Mouse (Mus musculus) heart, postnatal 36 days (tissue): ENCODE measurements around the gene Mad1l1. TPM values are rescaled to one million over a fixed set of nuclear protein-coding genes. Genes with fewer than 3 reads are reported as not detected.

Experiments used
- DNase-seq, 2 experiments: peaks; one replicate each; pipeline ENCODE4 v3.0.0; 2021 to 2022
- intact Hi-C: fragments of 180-260 bp; cut with DNase I; formaldehyde crosslinking; loops from one replicate; pipeline ENCODE4 v1.15.1; 2025
- total RNA-seq, 2 experiments: library from RNA; stranded (reverse); gene quantifications; 2 replicates each; pipeline ENCODE4 v1.2.3; 2021

The Mad1l1 gene
- total RNA-seq, 2 experiments from 2014 or later, result 9.6 to 10.6 TPM

DNA sequence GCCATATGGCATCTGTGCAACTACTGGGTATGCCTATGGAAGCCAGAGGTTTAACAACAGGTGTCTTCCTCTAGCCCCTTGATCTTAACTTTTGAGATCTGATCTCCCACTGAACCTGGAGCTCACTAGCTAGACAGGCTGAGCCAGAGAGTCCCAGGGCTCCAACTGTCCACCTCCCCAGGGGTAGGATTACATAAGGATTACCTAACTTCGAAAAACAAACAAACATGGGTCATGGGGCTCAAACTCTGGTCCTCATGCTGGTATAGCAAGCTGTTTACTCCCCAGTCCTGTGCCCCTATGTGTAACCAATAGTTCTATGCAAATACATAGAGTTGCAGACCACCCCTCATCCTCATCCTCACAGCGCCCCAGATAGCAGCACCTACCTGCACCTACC lies 208.1 kb downstream of the Mad1l1 start:
- no peak for DNase-seq
- intact Hi-C loops, result no loop called here

DNA sequence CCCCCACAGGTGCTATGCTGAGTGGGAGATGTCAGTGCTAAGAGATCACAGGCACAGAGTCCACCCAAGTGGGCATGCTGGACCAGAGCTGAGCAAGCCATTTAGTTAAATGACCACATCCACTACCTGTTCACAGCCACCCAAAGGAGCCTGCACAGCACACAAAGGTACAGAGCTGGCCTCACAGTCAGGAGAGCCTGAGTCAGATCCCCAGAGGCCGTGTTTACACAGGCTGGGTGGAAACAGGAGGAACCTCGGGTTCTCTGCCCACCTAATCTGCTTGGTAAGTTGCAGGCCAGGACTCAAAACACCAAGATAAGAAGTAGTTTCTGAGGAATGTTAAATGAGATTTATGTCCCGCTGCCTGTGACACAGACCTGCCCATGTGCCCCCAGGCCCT lies 211.3 kb downstream of the Mad1l1 start:
- DNase-seq, result no peak
- intact Hi-C loops, result no loop called here

DNA sequence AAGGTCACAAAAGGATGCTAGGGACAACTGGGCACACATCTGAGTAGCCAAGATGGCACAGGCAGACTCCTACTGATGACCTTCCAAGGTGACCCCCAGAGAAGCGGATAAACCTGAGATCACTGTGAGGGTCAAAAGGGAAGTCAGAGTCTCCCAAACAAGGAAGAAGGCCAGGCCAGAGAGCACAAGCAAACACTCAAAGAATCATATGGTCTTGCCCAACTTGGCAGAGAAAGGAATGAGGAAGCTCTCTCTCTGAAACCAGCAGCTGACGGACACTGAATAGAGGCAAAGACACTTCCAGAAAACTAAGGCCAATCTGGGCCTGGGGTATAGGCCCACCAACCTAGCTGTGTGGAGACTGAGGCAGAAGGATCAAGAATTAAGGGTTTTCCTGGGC lies 213.4 kb downstream of the Mad1l1 start:
- DNase-seq, result no peak
- intact Hi-C loops, result no loop called here

DNA sequence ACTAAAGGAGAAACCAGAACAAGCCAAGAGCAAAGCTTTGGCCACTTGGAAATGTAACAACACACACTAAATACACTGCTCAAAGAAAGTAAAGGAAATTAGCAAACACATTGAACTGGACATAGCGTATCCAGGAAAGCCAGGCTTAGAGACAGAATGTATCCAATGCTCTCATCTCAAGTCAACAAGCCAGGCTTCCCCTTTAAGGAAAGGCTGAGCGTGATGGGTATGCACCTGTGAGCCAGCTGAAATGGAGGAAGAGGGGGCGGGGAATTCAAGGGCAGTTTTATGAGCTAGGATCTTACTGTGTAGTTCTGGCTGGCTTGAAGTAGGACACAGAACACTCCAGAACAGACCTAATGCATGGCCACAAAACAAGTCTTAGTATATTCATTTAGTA lies 215.3 kb downstream of the Mad1l1 start:
- intact Hi-C loops, result no loop called here
- no peak for DNase-seq

DNA sequence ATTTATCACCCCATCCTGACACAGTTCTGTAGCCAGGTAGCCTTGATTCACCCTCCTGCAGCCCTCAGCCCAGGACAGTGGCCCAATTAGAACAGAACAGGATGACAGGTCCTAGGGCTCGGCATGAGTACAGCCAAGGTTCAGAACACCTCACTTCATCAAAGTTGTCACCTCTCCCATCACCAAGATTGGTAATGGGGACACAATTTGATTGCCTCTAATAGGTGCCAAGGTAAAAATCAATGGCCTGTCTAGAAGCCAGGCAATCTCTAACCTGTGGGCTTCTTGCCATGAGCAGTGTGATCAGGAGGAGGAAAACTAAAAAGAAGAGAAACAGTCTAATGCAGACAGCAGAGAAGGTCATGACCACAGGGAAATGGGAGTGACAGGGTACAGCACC lies 216.5 kb downstream of the Mad1l1 start:
- intact Hi-C loops, result no loop called here
- no peak for DNase-seq

DNA sequence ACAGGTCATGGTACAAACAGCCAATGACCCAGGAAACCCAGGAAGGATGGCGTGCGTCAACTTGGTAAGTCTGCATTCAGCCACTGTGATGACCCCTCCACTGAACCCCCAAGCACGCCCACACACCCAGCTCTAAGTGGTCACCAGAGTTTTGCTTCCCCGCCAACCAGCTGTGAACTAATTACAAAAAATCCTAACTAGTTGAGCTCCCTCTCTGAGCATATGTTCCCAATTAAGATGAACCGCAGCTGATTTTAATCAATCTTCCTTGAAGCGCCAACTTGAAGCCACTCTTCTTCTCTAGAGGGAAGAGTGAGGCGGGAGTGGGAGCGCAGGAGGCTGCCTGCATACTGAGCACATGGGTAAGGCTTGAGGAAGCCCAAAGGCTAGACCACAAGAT lies 218.6 kb downstream of the Mad1l1 start:
- DNase-seq, result no peak
- intact Hi-C loops, result no loop called here

DNA sequence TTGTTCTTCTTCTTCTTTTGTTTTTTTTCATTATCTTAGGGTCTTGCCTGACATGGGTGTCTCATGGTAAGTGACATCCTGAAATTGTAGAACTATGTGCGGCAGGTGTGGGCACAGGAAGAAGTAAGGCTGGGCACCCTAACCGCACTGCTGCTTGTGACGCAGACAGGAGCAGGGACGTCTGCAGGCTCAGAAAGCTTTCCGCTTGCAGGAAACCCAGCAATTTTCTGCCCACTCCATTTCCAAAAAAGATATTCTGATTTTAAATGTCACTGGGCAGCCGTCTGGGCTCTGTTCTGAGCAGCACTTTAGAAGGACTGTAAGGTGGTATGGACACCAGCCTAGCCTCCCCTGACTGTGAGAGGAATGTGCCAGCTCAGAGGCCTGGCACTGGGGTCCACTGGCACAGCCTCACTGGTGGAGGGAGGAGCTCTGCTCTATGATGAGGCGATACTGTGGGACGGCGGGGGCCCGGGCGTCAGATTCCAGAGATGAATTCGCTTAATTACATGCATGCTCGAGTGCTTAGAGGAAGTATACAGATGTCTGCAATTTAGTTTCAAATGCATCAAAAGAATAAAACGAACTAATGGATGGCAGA lies 219.8 kb downstream of the Mad1l1 start:
- intact Hi-C loops, result no loop called here
- DNase-seq, result no peak

DNA sequence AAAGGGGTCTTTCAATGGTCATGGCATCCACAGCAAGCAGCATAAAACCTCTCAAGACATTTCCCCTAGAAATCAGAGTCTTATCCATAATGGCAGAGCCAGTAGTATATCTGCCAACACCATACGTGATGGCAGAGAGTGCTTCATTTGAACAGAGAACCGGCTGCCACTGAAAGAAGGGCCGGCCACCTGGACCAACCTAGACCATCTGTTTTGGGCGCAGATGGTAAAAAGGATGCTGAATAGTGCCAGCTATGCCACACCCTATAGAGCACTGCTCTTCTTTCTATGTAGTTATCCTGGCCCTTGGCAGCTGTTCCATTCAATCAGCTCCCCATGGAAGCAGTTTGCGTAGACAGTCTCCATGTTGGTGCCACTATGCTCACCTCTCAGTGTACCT lies 222.6 kb downstream of the Mad1l1 start:
- intact Hi-C loops, result no loop called here
- no peak for DNase-seq

DNA sequence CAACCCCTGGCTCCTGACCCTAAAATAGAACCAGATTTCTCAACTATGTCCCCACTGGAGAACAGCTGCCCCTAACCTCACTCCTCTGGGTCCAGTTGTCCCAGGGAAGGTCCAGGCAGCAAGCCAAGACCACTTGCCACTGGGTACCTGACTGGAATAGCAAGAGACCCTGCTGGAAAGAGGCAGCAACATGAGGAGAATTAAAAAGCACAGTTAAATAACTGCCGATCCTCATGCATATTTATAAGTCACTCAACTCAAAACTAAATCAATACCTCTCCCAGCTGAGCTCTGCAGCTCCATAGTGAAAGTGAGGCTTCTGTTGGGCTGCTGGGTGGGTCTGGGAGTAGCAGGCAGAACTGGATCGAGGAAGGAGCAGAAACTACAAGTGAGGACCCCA lies 226.1 kb downstream of the Mad1l1 start:
- intact Hi-C loops, result no loop called here

DNA sequence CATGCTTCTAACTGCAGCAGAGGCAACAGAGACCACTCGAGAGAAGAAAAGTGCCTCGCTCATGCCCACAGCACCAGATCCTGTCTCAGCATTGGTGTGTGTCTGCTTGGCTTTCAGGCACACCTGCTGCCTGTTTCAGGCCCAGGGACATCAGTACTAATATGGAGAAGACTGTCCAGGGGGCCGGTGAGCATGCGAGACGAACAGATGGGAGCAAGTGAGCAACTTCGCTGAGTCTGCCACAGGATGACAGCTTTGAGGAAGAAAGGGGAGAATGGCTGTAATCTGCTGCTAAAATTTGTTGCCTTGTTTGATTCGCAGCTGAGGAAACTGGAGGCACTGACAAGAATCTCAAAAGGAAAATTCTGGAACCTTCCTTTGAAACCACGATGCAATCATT lies 227.9 kb downstream of the Mad1l1 start:
- no peak for DNase-seq
- intact Hi-C loops, result no loop called here

More for the DNA sequence above, 226.1 kb downstream of the Mad1l1 start:
- no peak for DNase-seq

DNA sequence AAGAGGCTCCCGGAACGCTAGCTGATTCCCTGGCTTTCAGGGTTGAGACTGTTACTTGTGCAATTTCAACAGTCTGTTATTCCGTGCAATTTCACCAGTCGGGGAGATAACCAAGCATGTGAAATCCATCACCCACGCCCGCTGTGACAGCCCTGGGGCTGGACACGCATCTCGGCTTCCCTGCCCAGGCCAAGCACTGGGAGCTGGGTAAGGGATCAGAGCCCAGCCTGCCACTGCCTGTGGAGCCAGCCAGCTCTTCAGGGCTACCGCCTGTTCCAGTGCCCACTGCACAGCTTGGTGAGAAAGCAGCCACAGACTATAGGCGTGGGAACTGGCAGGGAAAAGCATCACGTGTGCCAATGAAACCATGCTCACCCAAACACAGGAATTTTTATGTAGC lies 229.8 kb downstream of the Mad1l1 start:
- intact Hi-C loops, result no loop called here
- peak; percentile 30 to 36 for DNase-seq

DNA sequence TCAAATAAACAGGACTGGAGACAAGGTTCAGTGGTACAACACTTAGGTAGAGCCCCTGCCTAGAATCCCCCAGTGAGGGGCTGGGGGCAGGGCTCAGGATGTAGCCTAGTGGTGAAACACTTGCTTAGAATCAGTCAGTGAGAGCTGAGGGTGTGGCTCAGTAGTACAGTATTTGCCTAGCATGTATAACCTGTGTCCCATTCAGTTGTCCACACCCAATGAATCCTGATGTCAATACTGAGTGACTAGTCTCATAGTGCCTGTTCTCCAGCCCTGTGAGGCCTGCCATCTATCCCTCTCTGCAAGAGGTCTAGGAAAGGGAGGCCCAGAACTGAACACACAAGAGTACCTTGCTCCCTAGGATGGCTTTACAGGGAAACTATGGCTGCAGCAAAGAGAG lies 232.1 kb downstream of the Mad1l1 start:
- intact Hi-C loops, result no loop called here
- DNase-seq, result no peak

DNA sequence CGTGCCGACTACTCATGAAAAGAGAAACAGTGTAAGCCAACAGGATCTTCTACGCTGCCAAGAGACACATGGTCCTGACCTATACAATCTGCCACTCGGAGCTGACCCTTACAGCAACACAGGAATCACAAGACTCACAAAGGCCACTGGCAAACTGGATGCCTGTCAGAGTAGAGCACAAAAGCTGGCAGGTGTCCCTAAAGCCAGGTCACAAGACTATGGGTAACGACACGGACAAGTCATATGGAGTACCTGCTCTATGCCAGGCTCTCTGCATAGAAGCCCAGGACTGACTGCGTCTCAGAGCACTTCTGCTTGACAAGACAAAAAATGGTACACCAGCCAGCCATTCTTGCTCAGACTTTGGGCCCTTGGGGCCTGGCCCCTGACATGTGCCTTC lies 234.1 kb downstream of the Mad1l1 start:
- peak in 1 of 2 experiments; percentile 11 for DNase-seq
- intact Hi-C loops, result no loop called here

DNA sequence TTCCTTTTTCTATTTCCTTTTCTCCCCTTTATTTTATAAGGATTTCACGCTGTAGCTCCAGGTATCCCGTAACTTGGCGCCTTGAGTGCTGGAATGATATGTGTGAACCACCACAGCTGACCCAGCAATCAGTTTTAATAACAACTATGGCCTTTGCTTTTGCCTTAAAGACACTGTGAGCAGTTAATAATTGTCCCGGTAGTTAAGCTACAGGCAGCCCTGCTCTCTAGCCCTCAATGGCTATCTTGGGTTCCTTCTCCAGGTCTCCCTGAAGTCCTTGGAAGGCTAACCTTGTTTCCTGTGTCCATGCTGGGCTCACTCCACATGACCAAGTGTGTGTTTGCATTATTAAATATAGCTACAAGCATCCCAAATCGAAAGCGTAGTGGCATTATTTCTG lies 237.0 kb downstream of the Mad1l1 start:
- intact Hi-C loops, result no loop called here
- DNase-seq, result no peak

DNA sequence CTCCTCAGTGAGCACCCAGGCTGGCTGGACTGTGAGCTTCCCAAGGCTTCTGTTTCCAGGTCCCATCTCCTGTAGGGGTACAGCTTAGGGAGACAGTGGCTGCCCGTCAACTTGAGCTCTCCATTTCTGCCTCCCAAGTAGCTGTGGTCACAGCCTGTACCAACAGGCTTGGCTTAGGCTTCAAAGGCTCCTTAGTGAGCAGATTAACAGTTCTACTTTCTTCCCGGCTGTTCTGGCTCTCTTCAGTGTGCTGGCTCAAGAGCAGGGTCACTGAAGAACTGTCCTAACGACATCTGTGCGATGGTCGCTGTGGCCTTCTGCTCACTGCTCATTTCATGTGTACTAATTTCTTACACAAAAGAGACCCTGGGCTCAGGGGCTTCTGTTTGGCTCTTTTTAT lies 237.4 kb downstream of the Mad1l1 start:
- intact Hi-C loops, result no loop called here
- DNase-seq, result no peak

DNA sequence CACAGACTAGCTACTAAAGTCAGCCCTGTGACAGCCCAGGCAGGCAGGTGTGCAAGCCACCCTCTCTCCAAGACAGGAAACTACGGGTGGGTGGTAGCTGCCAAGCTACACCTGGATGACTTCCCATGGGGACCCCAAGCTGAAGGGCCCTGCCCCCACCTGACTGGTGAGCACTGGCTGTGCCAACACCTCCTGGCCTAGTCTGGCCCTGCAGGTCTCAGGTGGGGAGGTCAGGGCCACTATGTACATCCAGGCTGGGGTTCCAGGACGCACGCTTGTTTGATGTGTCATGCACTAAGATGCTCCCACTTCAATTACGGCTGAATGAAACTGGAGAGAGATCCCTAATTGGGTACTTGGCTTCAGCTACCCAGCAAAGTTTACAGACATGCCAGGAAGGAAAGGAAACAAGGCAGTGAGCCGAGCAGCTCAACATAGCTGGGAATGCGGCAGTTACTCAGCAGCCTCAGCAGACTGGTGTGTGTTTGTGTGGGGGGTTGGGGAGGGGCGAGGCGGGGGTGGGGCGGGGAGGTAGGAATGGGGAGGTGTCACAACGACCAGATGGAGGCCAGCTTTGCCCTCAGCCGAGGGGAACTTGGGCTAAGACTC lies 239.0 kb downstream of the Mad1l1 start:
- intact Hi-C loops, result no loop called here
- no peak for DNase-seq

DNA sequence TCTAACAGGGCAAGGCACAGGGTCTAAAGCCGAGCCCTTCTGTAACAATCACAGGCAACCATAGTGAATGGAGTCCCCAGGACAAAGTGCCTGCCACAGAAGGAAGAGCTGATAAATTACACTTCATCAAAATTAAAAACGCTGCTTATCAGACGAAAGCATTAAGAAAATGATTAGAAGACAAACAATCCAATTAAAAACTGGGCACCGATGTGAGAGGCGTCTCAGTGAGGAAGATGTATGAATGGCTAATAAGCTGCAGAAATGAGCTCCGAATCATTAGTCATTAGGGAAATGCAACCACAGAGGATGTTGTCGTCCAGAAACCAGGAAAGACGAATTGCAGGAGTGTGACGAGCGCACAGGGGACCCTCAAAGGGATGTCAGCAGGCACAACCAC lies 240.3 kb downstream of the Mad1l1 start:
- intact Hi-C loops, result no loop called here
- no peak for DNase-seq

DNA sequence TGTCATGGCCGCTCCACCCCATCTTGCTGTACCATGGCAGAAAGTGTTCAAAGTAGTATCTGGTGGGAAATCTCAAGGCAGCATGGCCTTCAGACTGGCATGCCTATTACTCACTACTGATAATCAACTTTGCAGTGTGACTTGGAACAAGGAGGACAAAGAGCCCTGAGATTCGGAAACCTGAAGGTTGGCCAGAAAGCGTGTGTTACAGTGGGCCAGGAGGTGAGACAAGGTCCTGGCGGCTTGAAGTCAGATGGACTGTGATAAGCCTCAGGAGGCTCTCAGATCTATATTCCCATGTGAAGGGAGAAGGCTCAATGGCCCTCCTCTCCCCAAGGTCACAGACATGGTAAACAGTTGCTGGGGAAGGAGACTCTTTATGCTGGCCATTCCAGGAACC lies 241.8 kb downstream of the Mad1l1 start:
- intact Hi-C loops, result no loop called here
- no peak for DNase-seq

DNA sequence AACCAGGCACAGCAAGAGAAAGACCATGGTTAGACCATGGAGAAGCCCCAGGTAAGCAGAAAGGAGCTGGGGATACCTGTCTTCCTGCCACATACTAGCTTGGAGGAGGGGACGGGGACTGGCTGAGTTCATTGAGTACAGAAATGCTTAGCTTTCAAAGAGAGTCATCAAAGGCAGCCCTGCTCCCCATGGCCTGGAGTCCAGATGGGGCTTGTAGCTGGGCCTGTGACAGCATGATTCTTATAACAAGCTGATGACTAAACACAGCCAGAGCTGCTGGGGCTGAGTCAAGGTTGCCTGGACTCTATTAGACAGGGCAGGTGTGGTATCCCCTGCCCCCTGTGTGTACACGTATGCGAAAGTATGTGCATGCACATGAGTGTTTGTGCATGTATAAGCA lies 242.9 kb downstream of the Mad1l1 start:
- no peak for DNase-seq
- intact Hi-C loops, result no loop called here

DNA sequence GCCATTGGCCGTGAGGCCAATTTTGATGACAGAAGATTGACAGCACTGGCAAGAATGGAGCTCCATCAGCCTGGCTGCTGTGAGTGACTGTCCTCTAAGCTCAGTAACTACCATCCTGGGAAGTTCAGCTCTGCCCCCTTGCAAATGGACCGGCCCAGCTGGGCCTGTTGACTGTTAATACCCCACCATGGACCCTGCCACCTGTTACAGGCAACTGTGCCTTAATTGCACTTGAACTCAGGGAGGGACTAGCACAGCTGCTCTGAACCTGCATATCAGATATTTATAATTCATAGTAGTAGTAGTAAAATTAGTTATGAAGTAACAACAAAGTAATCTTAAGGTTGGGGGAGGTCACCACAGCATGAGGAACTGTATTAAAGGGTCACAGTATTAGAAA lies 244.9 kb downstream of the Mad1l1 start:
- DNase-seq, result no peak

DNA sequence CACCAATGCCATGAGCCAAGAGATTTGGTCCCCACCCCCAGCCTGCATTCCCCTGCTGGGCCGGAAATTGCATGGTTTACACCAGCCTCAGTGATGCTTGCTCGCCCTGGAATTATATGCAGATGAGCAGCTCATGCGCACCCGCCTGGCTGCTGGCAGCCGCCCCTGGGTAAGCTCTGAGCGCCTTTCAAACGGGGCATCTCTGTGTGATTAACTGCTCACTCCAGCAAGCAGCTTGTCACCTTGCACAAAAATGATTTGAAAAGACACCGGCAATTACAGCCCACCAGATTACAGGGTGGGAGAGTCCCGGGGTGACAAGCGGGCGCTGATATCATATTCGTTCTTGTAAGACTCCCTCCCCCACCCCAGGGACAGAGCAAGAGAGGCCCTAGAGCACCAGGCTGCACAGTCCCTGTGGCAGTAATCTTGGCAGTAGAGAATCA lies 247.7 kb downstream of the Mad1l1 start:
- intact Hi-C loops, result no loop called here
- no peak for DNase-seq

More for the DNA sequence above, 244.9 kb downstream of the Mad1l1 start:
- intact Hi-C loops, result no loop called here

DNA sequence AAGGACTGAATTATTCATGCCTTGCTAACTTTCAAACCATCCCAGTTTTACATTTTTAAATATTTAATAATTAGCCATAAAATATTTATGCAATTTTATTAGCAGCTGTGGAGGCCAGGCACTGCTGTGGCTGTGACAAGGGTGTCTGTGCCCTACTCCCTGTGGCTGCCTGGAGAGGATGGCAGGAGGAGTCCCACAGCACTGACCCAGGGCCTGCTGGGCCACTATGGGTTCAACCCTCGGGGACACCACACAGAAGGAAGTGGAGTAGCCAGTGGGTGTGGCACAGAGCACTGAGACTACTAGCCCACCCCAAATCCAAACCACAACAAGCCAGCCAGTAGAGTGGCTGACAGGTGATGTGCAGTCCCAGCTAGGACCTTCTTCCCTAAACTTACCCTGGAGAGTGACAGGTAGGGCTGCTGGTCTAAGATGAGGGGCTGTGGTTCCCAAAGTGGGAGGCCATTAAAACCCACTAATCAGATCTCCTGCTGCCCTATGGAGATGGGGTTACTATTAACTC lies 248.1 kb downstream of the Mad1l1 start:
- DNase-seq, result no peak
- intact Hi-C loops, result no loop called here

DNA sequence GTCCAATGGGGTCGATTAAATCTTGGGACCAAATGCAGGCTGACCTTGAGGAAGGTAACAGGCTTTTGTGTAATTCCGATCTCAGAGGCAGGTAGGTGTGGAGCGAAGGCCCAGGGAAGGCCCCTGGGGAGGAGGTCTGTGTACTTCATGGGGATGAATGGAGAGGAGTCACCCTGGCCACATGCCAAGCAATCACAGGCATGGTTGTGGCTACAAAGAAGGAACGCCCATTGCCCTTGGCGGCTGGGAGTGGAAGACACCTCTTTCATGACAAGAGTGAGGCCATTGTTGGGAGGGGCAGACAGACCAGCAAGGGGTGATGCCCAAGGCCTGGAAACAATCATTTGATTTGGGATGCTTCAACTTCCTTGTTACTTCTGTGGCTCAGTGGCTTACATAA lies 252.8 kb downstream of the Mad1l1 start:
- intact Hi-C loops, result no loop called here
- DNase-seq, result no peak
